Mouse (Mus musculus): ENCODE measurements at regions not wholly inside any gene's neighbourhood (a gene's known extent, or its start where the extent isn't known, plus 50 kb on each side); places are given as distances from the start of the nearest gene placed in this dataset.

- TF ChIP-seq CTCF (IDR thresholded peaks at IDR 0.05; ENCODE audit: insufficient read depth, low read depth, low read length) (no peak), POLR2A (IDR thresholded peaks at IDR 0.05; ENCODE audit: insufficient read depth, low read depth, low read length) (no peak)
Observed at GRCm38 (mm10) chr5:41392137-41392554, 315.8 kb downstream of the Rab28 start.

All from olfactory bulb, adult 2 months (tissue).